Comparison of ENCODE assay signal across 27 mouse cellular contexts in the genomic region with DNA sequence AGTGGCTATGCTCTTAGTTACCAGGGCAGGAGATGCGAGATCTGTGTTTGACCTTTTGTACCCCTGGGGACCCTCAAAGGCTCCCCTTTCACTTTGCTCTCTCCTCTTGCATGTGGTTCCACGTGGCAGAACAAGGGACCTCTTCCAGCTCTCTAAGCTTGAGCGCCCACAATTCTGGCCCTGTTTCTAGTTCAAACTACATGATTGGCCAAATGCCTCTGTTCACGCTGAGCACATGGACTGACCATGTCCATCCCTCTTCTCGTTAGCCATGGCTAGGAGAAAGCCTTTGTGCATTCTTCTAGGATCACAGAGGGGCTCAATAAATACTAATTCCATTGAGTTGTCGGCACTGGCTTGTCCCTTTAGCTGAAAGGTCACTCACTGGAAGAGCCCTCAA. TPM values are rescaled to one million over a fixed set of nuclear protein-coding genes. Genes with fewer than 3 reads are reported as not detected.
DNase-seq lines count a peak whose midpoint lies in the region; ATAC-seq lines count a peak whose summit lies in the region.
"Had no signal": no experiment of that assay in that cellular context is flagged by ENCODE, and none has a peak within 500 bp of the region (broad histone marks: within the 10 kb centered on the region; RNA-seq: fewer than 3 reads in every experiment).

No protein-coding gene starts in this region.

- no peaks in the 10 kb centered on the region for H3K36me3 ChIP-seq in kidney, embryonic 16.5 days (ENCODE audit: insufficient read depth, low read length)
- H3K36me3 ChIP-seq: embryonic facial prominence, embryonic 10.5 days; embryonic facial prominence, embryonic 15.5 days; forebrain, embryonic 12.5 days; G1E; heart, embryonic 15.5 days; limb, embryonic 12.5 days; liver, embryonic 12.5 days; midbrain, embryonic 13.5 days had no signal

- H3K9ac ChIP-seq in kidney, embryonic 16.5 days (replicated peaks; ENCODE audit: low read length): no peak overlapping the region
- H3K9ac ChIP-seq: embryonic facial prominence, embryonic 15.5 days; forebrain, embryonic 12.5 days; forebrain, postnatal 0 days; heart, embryonic 15.5 days; hindbrain, embryonic 14.5 days; limb, embryonic 12.5 days; liver, embryonic 12.5 days; midbrain, embryonic 13.5 days had no signal

- ATAC-seq in kidney, embryonic 16.5 days (ENCODE audit: low FRiP score, low TSS enrichment): no peak
- ATAC-seq: forebrain, postnatal 0 days; inflammation-experienced regulatory T-cells, adult 6 months; liver, embryonic 12.5 days; lung, postnatal 0 days; midbrain, embryonic 13.5 days; Patski had no signal

- H3K27ac ChIP-seq in kidney, embryonic 16.5 days (ENCODE audit: low read length): no peak overlapping the region
- H3K27ac ChIP-seq: embryonic facial prominence, embryonic 15.5 days; forebrain, embryonic 12.5 days; heart, embryonic 15.5 days; hindbrain, embryonic 14.5 days; limb, embryonic 12.5 days; liver, embryonic 12.5 days; midbrain, embryonic 13.5 days had no signal

- no peak overlapping the region for H3K4me2 ChIP-seq in kidney, embryonic 16.5 days (replicated peaks; ENCODE audit: low read depth, low read length)
- H3K4me2 ChIP-seq: embryonic facial prominence, embryonic 15.5 days; forebrain, embryonic 12.5 days; heart, embryonic 15.5 days; hindbrain, embryonic 14.5 days; limb, embryonic 12.5 days; liver, embryonic 12.5 days; midbrain, embryonic 13.5 days had no signal

- 63% methylated on average over 6 of the region's 6 CpGs for WGBS in kidney, embryonic 16.5 days

- H3K4me3 ChIP-seq in kidney, embryonic 16.5 days (ENCODE audit: low read length): no peak overlapping the region
- H3K4me3 ChIP-seq: embryonic facial prominence, embryonic 10.5 days; embryonic facial prominence, embryonic 15.5 days; forebrain, embryonic 12.5 days; heart, embryonic 15.5 days; limb, embryonic 12.5 days; liver, embryonic 12.5 days; megakaryocyte, embryonic 14.5 days; midbrain, embryonic 13.5 days had no signal

- intact Hi-C loops in heart, postnatal 36 days (cut with DNase I): no loop called here

- no peaks in the 10 kb centered on the region for H3K27me3 ChIP-seq in kidney, embryonic 16.5 days (ENCODE audit: insufficient read depth, low read length)
- H3K27me3 ChIP-seq: embryonic facial prominence, embryonic 15.5 days; forebrain, embryonic 12.5 days; heart, embryonic 15.5 days; limb, embryonic 12.5 days; liver, embryonic 12.5 days; midbrain, embryonic 13.5 days; Patski had no signal

- H3K9me3 ChIP-seq in kidney, embryonic 16.5 days (ENCODE audit: low read length): no peaks in the 10 kb centered on the region
- H3K9me3 ChIP-seq: embryonic facial prominence, embryonic 10.5 days; embryonic facial prominence, embryonic 15.5 days; forebrain, embryonic 12.5 days; G1E; heart, embryonic 15.5 days; liver, embryonic 12.5 days; midbrain, embryonic 13.5 days had no signal

- peak; percentile 49 to 63 for DNase-seq in cerebellum, postnatal 14 days
- no peak for DNase-seq in cerebellum, adult 8-10 months
- DNase-seq in heart, postnatal 36 days: peak; percentile 38 to 54
- DNase-seq in heart, adult 11 months: no peak
- peak; percentile 48 for DNase-seq in kidney, adult 9 months
- DNase-seq in Muller cell, postnatal 12 days (ENCODE audit: inconsistent ontology term): peak; percentile 56
- DNase-seq: cerebellum, adult 11 months; cerebellum, postnatal 25 days; forebrain, postnatal 0 days; kidney, postnatal 4 days; lung, postnatal 4 days; thymus, postnatal 4 days had no signal

- no peaks in the 10 kb centered on the region; the same call in 1 of the 2 replicates for H3K4me1 ChIP-seq in kidney, embryonic 16.5 days (ENCODE audit: insufficient read depth, low read length)
- H3K4me1 ChIP-seq: forebrain, embryonic 12.5 days; megakaryocyte, embryonic 14.5 days; midbrain, embryonic 13.5 days had no signal

RNA-seq across cellular contexts. Expression of gene Olfml2b, which starts 51.0 kb away (rescaled TPM):
- total RNA-seq in heart, postnatal 36 days (2021): 10 to 100 TPM in 1 of 2 experiments, 1 to 10 TPM in 1; 6.7 to 12.0 TPM
- polyA plus RNA-seq in kidney, embryonic 16.5 days (2015; fragmentation: Nextera tagmentation; extraction: Ambion mirVana): 10.8 and 13.1 TPM in 2 replicates
- total RNA-seq: monocyte, adult 5-6 weeks had no signal
- polyA plus RNA-seq: G1E; inflammation-experienced regulatory T-cells, adult 6 months had no signal

Comparison
In these comparisons a context has a peak if more than half of its experiments do, and no peak if none do; other contexts are left out.
1. DNase-seq: peak in cerebellum, postnatal 14 days (2 of 2), heart, postnatal 36 days (2 of 2), kidney, adult 9 months (single experiment) and Muller cell, postnatal 12 days (single experiment); none in cerebellum, adult 8-10 months (single experiment) and heart, adult 11 months (single experiment).